Mouse (Mus musculus) B cell, adult 2 months (primary cell): ENCODE measurements at regions not wholly inside any gene's neighbourhood (a gene's known extent, or its start where the extent isn't known, plus 50 kb on each side); places are given as distances from the start of the nearest gene placed in this dataset.

Source experiments
- DNase-seq, 2 experiments: peaks; one replicate each; pipeline ENCODE4 v3.0.0; 2022

- no peak for DNase-seq
Observed at GRCm38 (mm10) chr12:27140335-27140702, 202.1 kb downstream of the Sox11 start.

GRCm38 (mm10) chr12:27139683-27140334, 202.6 kb downstream of the Sox11 start:
- no peak for DNase-seq

GRCm38 (mm10) chr12:27138663-27139633, 203.4 kb downstream of the Sox11 start:
- DNase-seq: no peak

- no peak for DNase-seq
Observed at GRCm38 (mm10) chr12:27135997-27136559, 206.3 kb downstream of the Sox11 start.

GRCm38 (mm10) chr12:27130544-27130943, 211.8 kb downstream of the Sox11 start:
- DNase-seq: no peak

- no peak for DNase-seq
Observed at GRCm38 (mm10) chr12:27127054-27127605, 215.2 kb downstream of the Sox11 start.

- no peak for DNase-seq
Observed at GRCm38 (mm10) chr12:27118581-27118980, 223.8 kb downstream of the Sox11 start.

GRCm38 (mm10) chr12:27115392-27115791, 227.0 kb downstream of the Sox11 start:
- no peak for DNase-seq

GRCm38 (mm10) chr12:27104925-27105571, 237.3 kb downstream of the Sox11 start:
- DNase-seq: no peak

- no peak for DNase-seq
Observed at GRCm38 (mm10) chr12:27102996-27103395, 239.4 kb downstream of the Sox11 start.

- DNase-seq: no peak
Observed at GRCm38 (mm10) chr12:27089206-27089605, 253.2 kb downstream of the Sox11 start.

- DNase-seq: no peak
Observed at GRCm38 (mm10) chr12:27085890-27086289, 256.5 kb downstream of the Sox11 start.

GRCm38 (mm10) chr12:27083645-27084550, 258.5 kb downstream of the Sox11 start:
- DNase-seq: no peak

- no peak for DNase-seq
Observed at GRCm38 (mm10) chr12:27083089-27083488, 259.3 kb downstream of the Sox11 start.

GRCm38 (mm10) chr12:27082624-27083023, 259.8 kb downstream of the Sox11 start:
- DNase-seq: no peak

- DNase-seq: no peak
Observed at GRCm38 (mm10) chr12:27076107-27076738, 266.2 kb downstream of the Sox11 start.

GRCm38 (mm10) chr12:27065011-27065517, 277.3 kb downstream of the Sox11 start:
- DNase-seq: no peak

GRCm38 (mm10) chr12:27063518-27063917, 278.9 kb downstream of the Sox11 start:
- no peak for DNase-seq

- no peak for DNase-seq
Observed at GRCm38 (mm10) chr12:27062511-27063264, 279.7 kb downstream of the Sox11 start.

GRCm38 (mm10) chr12:27062061-27062461, 280.3 kb downstream of the Sox11 start:
- no peak for DNase-seq
